Mouse (Mus musculus) heart, adult 2 months (tissue): ENCODE measurements around the gene Gpr142. TPM values are rescaled to one million over a fixed set of nuclear protein-coding genes. Genes with fewer than 3 reads are reported as not detected.

Source experiments
- DNase-seq, 2 experiments: peaks; one replicate each; pipeline ENCODE4 v3.0.0; 2021
- H3K27ac ChIP-seq: fragments of 200-600 bp; 2 replicates; pipeline ENCODE4 v1.8.1; 2022
- H3K27me3 ChIP-seq: fragments of 200-500 bp; 2 replicates; pipeline ENCODE4 v1.6.1; 2012; ENCODE audit warnings: mild to moderate bottlenecking, low read length, inconsistent platforms, mixed read lengths; ENCODE audit not compliant: control insufficient read depth, insufficient read depth
- H3K36me3 ChIP-seq: fragments of 200-500 bp; 2 replicates; pipeline ENCODE4 v1.6.1; 2012; ENCODE audit warnings: low read length, inconsistent platforms; ENCODE audit not compliant: control insufficient read depth, insufficient read depth
- H3K4me1 ChIP-seq: fragments of 200-500 bp; 2 replicates; pipeline ENCODE4 v1.6.1; 2011; ENCODE audit warnings: low read length; ENCODE audit not compliant: control insufficient read depth, insufficient read depth
- H3K4me3 ChIP-seq: fragments of 200-600 bp; 2 replicates; pipeline ENCODE4 v1.8.1; 2022
- H3K79me2 ChIP-seq: fragments of 200-500 bp; replicated peaks from 2 replicates; pipeline ENCODE4 v1.6.1; 2012; ENCODE audit warnings: mild to moderate bottlenecking, inconsistent platforms, low read length, moderate library complexity, mixed read lengths; ENCODE audit not compliant: control insufficient read depth, insufficient read depth
- H3K9ac ChIP-seq: fragments of 200-500 bp; 2 replicates; pipeline ENCODE4 v1.6.1; 2012; ENCODE audit warnings: low read depth, mild to moderate bottlenecking, control low read depth, inconsistent platforms, low read length, mixed read lengths
- CTCF ChIP-seq: fragments of 200-600 bp; IDR thresholded peaks from 2 replicates; pipeline ENCODE4 v1.8.1; 2022; ENCODE audit warnings: antibody characterized with exemption, mild to moderate bottlenecking, moderate library complexity
- EP300 ChIP-seq: fragments of 200-500 bp; IDR thresholded peaks from 2 replicates; pipeline ENCODE4 v1.6.1; 2011; ENCODE audit warnings: low read depth, low read length, control low read depth; ENCODE audit not compliant: insufficient read depth
- POLR2A ChIP-seq: fragments of 200-500 bp; IDR thresholded peaks from 2 replicates; pipeline ENCODE4 v1.6.1; 2011; ENCODE audit warnings: mild to moderate bottlenecking, low read depth, low read length, control low read depth; ENCODE audit not compliant: insufficient read depth
- whole genome bisulfite sequencing: fragments of 180-500 bp; shearing (Covaris S2); methylation state at CpG from one replicate; pipeline ENCODE4 v1.1.7; 2018; 5-methylcytosine and 5-hydroxymethylcytosine counted together
- intact Hi-C: fragments of 180-260 bp; cut with DNase I; formaldehyde crosslinking; loops from one replicate; pipeline ENCODE4 v1.15.1; 2025
- polyA plus RNA-seq: library from polyadenylated mRNA; depleted of rRNA; stranded (reverse); fragments of >200 nt; gene quantifications from 2 replicates; pipeline ENCODE4 v1.2.3, GENCODE M21; 2012
- total RNA-seq, 2 experiments: library from RNA; stranded (reverse); gene quantifications; 2 replicates each; pipeline ENCODE4 v1.2.3; 2021

Gpr142 gene
- total and polyA plus RNA-seq, 3 experiments = not detected

GRCm38 (mm10) chr11:114823199-114823725 lies 24.5 kb downstream of the Gpr142 start:
- Histone ChIP-seq H3K4me1 (no peaks in the 10 kb centered on the region), H3K27me3 (no peaks in the 10 kb centered on the region), H3K27ac (no peak overlapping the region), H3K4me3 (no peak overlapping the region), H3K9ac (no peak overlapping the region), H3K79me2 (no peaks in the 10 kb centered on the region), H3K36me3 (no peaks in the 10 kb centered on the region)
- TF ChIP-seq CTCF (no peak), EP300 (no peak), POLR2A (no peak)
- intact Hi-C loops = no loop called here
- WGBS = 23% methylated on average over 11 of the region's 11 CpGs
- no peak for DNase-seq

- Histone ChIP-seq H3K9ac (no peak overlapping the region), H3K79me2 (no peaks in the 10 kb centered on the region), H3K27ac (no peak overlapping the region), H3K36me3 (no peaks in the 10 kb centered on the region), H3K4me3 (no peak overlapping the region), H3K27me3 (no peaks in the 10 kb centered on the region), H3K4me1 (peaks cover 2% of the 10 kb centered on the region; the same call in 1 of the 2 replicates)
- 24% methylated on average over 5 of the region's 5 CpGs for WGBS
- DNase-seq = peak in 1 of 2 experiments; percentile 18
- intact Hi-C loops = loop anchor here (2.0 kb wide), 1 partner anchor 18 kb away; no protein-coding TSS in a partner anchor
- TF ChIP-seq CTCF (no peak), EP300 (no peak), POLR2A (no peak)
These were observed 28.0 kb downstream of the Gpr142 start for GRCm38 (mm10) chr11:114826686-114827085.

GRCm38 (mm10) chr11:114829499-114830432 lies 31.0 kb downstream of the Gpr142 start:
- intact Hi-C loops = no loop called here
- peak overlapping the region; percentile 61 for H3K27ac ChIP-seq

GRCm38 (mm10) chr11:114830433-114830773 lies 31.7 kb downstream of the Gpr142 start:
- 43% methylated on average over 8 of the region's 8 CpGs for WGBS
- intact Hi-C loops = no loop called here
- Histone ChIP-seq H3K79me2 (no peaks in the 10 kb centered on the region), H3K27me3 (no peaks in the 10 kb centered on the region), H3K4me3 (peak overlapping the region; percentile 40; the same call in 1 of the 2 replicates), H3K27ac (peak overlapping the region; percentile 61; the same call in 1 of the 2 replicates), H3K9ac (0 out of 2 replicates have a peak overlapping the region, but pooled peaks have one; percentile 2), H3K4me1 (peaks cover 2% of the 10 kb centered on the region; the same call in 1 of the 2 replicates), H3K36me3 (no peaks in the 10 kb centered on the region)
- DNase-seq = no peak
- TF ChIP-seq EP300 (no peak), POLR2A (no peak), CTCF (no peak)

More at GRCm38 (mm10) chr11:114829499-114830432, 31.0 kb downstream of the Gpr142 start:
- TF ChIP-seq CTCF = no peak
- TF ChIP-seq POLR2A = no peak
- TF ChIP-seq EP300 = no peak
- Histone ChIP-seq H3K4me1 (peaks cover 2% of the 10 kb centered on the region; the same call in 1 of the 2 replicates), H3K36me3 (no peaks in the 10 kb centered on the region), H3K27me3 (no peaks in the 10 kb centered on the region), H3K9ac (peak overlapping the region; percentile 46), H3K79me2 (no peaks in the 10 kb centered on the region), H3K4me3 (peak overlapping the region; percentile 40)
- peak; percentile 51 to 66 for DNase-seq
- 16% methylated on average over 24 of the region's 24 CpGs for whole genome bisulfite sequencing

GRCm38 (mm10) chr11:114833166-114833565 lies 34.4 kb downstream of the Gpr142 start:
- intact Hi-C loops = no loop called here
- Histone ChIP-seq H3K36me3 (no peaks in the 10 kb centered on the region), H3K9ac (no peak overlapping the region), H3K79me2 (no peaks in the 10 kb centered on the region), H3K4me1 (peaks cover 2% of the 10 kb centered on the region; the same call in 1 of the 2 replicates), H3K27ac (no peak overlapping the region), H3K27me3 (no peaks in the 10 kb centered on the region), H3K4me3 (no peak overlapping the region)
- DNase-seq = no peak
- WGBS = 46% methylated on average over 5 of the region's 5 CpGs
- TF ChIP-seq POLR2A = no peak
- TF ChIP-seq CTCF = no peak
- TF ChIP-seq EP300 = no peak
